Mouse (Mus musculus) spleen, adult 2 months (tissue): ENCODE measurements around the gene Olfr462.
A peak's percentile ranks its signal among the peaks of the same experiment; 100 is the strongest.

ENCODE experiments used
- CTCF ChIP-seq: fragments of 200-500 bp; IDR thresholded peaks from 2 replicates; pipeline ENCODE4 v1.5.1; 2011; ENCODE audit warnings: mild to moderate bottlenecking, inconsistent platforms; ENCODE audit not compliant: insufficient read depth, insufficient read length, insufficient replicate concordance; ENCODE audit errors: extremely low read depth
- POLR2A ChIP-seq: fragments of 200-500 bp; IDR thresholded peaks from 2 replicates; pipeline ENCODE4 v1.6.1; 2011; ENCODE audit warnings: low read depth, low read length, inconsistent platforms

DNA sequence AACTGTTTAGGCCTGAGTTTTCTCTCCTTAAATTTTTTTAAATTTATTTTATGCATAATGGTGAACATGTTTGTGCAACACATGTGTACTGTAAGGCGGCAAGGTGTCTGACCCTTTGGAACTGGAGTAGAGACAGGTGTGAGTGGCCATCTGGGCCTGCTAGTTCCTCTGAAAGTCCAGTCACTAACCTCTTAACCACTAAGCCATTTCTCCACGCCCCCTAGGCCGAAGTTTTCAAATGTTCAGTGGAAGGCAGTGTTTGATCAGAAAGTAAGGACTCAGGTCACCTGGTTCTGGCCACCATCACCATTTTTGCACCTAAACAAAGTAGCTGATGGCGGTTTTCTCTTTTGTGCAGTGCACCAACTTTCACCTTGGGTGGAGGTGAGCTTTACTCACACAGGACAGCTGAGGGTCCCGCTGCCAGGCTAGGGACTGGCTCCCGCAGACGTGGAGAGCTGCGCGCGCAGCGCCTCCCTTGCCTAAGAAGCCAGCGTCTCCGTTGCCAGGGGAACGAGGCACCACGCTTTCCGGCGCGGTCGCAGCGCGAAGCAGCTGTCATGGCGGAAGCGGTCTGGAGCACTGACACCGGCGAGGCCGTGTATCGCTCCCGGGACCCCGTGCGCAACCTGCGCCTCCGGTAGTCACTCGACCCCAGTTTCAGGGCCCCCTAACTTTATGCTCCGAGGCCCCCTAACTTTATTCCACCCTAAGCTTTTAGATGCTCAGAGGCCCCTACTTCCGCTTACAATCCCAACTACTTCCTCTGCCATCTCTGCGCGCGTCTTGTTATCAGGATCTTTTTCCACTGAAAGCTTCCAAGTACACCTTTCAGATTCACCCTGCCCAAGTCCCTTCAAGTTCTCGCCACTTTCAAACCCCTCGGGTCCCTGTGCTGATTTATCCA lies 39.1 kb downstream of the Olfr462 start, which contains the start of gene Mks1:
- no peak for TF ChIP-seq CTCF
- TF ChIP-seq POLR2A, result peak; percentile 44; the same call in 1 of the 2 replicates
